Mouse (Mus musculus): ENCODE results near the gene Cdc42ep2. TPM values are rescaled to one million over a fixed set of nuclear protein-coding genes. Genes with fewer than 3 reads are reported as not detected.
A peak's percentile ranks its signal among the peaks of the same experiment; 100 is the strongest.

Cdc42ep2 gene
- total and polyA plus RNA-seq, 3 experiments: 0.13 to 0.25 (median 0.20) TPM

DNA sequence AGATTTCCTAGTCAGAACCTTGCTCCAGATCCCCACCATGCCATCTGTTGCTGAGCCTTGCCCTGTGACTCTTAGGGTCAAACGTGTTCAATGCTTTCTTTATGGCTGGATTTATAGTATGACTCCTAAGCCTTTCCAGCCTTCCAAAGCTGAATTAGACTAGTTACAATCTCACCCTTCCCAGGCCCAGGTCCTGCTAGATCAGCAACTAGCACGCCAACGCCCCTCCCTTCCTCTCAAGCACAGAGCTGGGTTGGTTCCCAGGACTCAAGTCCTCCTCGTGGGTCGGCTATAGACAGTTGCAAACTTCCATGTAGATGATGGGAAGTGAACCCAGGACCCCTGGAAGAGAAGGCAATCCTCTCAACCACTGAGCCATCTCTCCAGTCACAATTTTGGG lies 11.1 kb upstream of the Cdc42ep2 start:
- TF ChIP-seq NRF1 (IDR thresholded peaks at IDR 0.05; ENCODE audit: low read depth, low read length): no peak
- no peak for TF ChIP-seq PAX5 (IDR thresholded peaks at IDR 0.05; ENCODE audit: low read length)
- H3K4me3 ChIP-seq (replicated peaks in 1 of 3; ENCODE audit: low read depth in 2 of 3, low read length in 2 of 3, poor library complexity in 1 of 3): no peak overlapping the region
- H3K9ac ChIP-seq (ENCODE audit: insufficient read depth, low read depth): no peak overlapping the region
- in situ Hi-C loops (cut with MboI; ENCODE audit: low pct_ligation_motif_present, low pct_unique_long_range_greater_than_20kb, low sequenced_read_pairs) (no loop called here), dilution Hi-C loops (cut with MboI; ENCODE audit: extremely low pct_ligation_motif_present, extremely low pct_unique_long_range_greater_than_20kb, low sequenced_read_pairs) (no loop called here)
- H3K27me3 ChIP-seq (replicated peaks): no peaks in the 10 kb centered on the region
- H3K4me2 ChIP-seq (ENCODE audit: insufficient read depth, low read depth, poor library complexity, severe bottlenecking): no peak overlapping the region
- no peaks in the 10 kb centered on the region for H3K79me2 ChIP-seq (replicated peaks; ENCODE audit: control insufficient read depth, extremely low read depth, insufficient read depth, poor library complexity, severe bottlenecking)
- no peaks in the 10 kb centered on the region for H3K9me3 ChIP-seq (replicated peaks; ENCODE audit: low read length)
- peaks cover 3 to 12% of the 10 kb centered on the region in 2 experiments for H3K4me1 ChIP-seq (ENCODE audit: control insufficient read depth in 1 of 2, insufficient read depth in 2 of 2)
- H3K27ac ChIP-seq (ENCODE audit: insufficient read depth, low read depth): no peak overlapping the region
- no peak for DNase-seq (ENCODE audit: extremely low read depth)
- peaks cover 17 to 35% of the 10 kb centered on the region in 2 experiments for H3K36me3 ChIP-seq (replicated peaks in 1 of 2; ENCODE audit: control insufficient read depth in 1 of 2, insufficient read depth in 1 of 2, low read length in 1 of 2)

GRCm38 (mm10) chr19:5935266-5935665 lies 10.7 kb upstream of the Cdc42ep2 start:
- H3K4me3 ChIP-seq (replicated peaks in 1 of 3; ENCODE audit: low read depth in 2 of 3, low read length in 2 of 3, poor library complexity in 1 of 3): no peak overlapping the region
- no peak for DNase-seq (ENCODE audit: extremely low read depth)
- H3K79me2 ChIP-seq (replicated peaks; ENCODE audit: control insufficient read depth, extremely low read depth, insufficient read depth, poor library complexity, severe bottlenecking): no peaks in the 10 kb centered on the region
- no peak overlapping the region for H3K4me2 ChIP-seq (ENCODE audit: insufficient read depth, low read depth, poor library complexity, severe bottlenecking)
- no peak overlapping the region for H3K9ac ChIP-seq (ENCODE audit: insufficient read depth, low read depth)
- peaks cover 7 to 16% of the 10 kb centered on the region in 2 experiments for H3K4me1 ChIP-seq (ENCODE audit: control insufficient read depth in 1 of 2, insufficient read depth in 2 of 2)
- peaks cover 14 to 31% of the 10 kb centered on the region in 2 experiments for H3K36me3 ChIP-seq (replicated peaks in 1 of 2; ENCODE audit: control insufficient read depth in 1 of 2, insufficient read depth in 1 of 2, low read length in 1 of 2)
- no peaks in the 10 kb centered on the region for H3K27me3 ChIP-seq (replicated peaks)
- TF ChIP-seq SIN3A (IDR thresholded peaks at IDR 0.05; ENCODE audit: low read length) (no peak), ZNF384 (IDR thresholded peaks at IDR 0.05; ENCODE audit: low read depth, low read length) (no peak)
- in situ Hi-C loops (cut with MboI; ENCODE audit: low pct_ligation_motif_present, low pct_unique_long_range_greater_than_20kb, low sequenced_read_pairs): no loop called here
- H3K27ac ChIP-seq (ENCODE audit: insufficient read depth, low read depth): no peak overlapping the region
- H3K9me3 ChIP-seq (replicated peaks; ENCODE audit: low read length): no peaks in the 10 kb centered on the region
- dilution Hi-C loops (cut with MboI; ENCODE audit: extremely low pct_ligation_motif_present, extremely low pct_unique_long_range_greater_than_20kb, low sequenced_read_pairs): no loop called here

GRCm38 (mm10) chr19:5929634-5930596 lies 5.3 kb upstream of the Cdc42ep2 start:
- DNase-seq (ENCODE audit: extremely low read depth): peak; percentile 61
- Histone ChIP-seq H3K9me3 (replicated peaks; ENCODE audit: low read length) (no peaks in the 10 kb centered on the region), H3K9ac (ENCODE audit: insufficient read depth, low read depth) (no peak overlapping the region), H3K36me3 (replicated peaks in 1 of 2; ENCODE audit: control insufficient read depth in 1 of 2, insufficient read depth in 1 of 2, low read length in 1 of 2) (no peaks in the 10 kb centered on the region), H3K4me1 (ENCODE audit: control insufficient read depth in 1 of 2, insufficient read depth in 2 of 2) (peaks cover 19 to 44% of the 10 kb centered on the region in 2 experiments), H3K4me3 (replicated peaks in 1 of 3; ENCODE audit: low read depth in 2 of 3, low read length in 2 of 3, poor library complexity in 1 of 3) (no peak overlapping the region), H3K27ac (ENCODE audit: insufficient read depth, low read depth) (peak overlapping the region; percentile 4; the same call in 1 of the 2 replicates), H3K4me2 (ENCODE audit: insufficient read depth, low read depth, poor library complexity, severe bottlenecking) (peak overlapping the region; percentile 29; the same call in 1 of the 2 replicates), H3K79me2 (replicated peaks; ENCODE audit: control insufficient read depth, extremely low read depth, insufficient read depth, poor library complexity, severe bottlenecking) (no peaks in the 10 kb centered on the region), H3K27me3 (replicated peaks) (peaks cover 7% of the 10 kb centered on the region)
- in situ Hi-C loops (cut with MboI; ENCODE audit: low pct_ligation_motif_present, low pct_unique_long_range_greater_than_20kb, low sequenced_read_pairs) (no loop called here), dilution Hi-C loops (cut with MboI; ENCODE audit: extremely low pct_ligation_motif_present, extremely low pct_unique_long_range_greater_than_20kb, low sequenced_read_pairs) (no loop called here)
- TF ChIP-seq USF1 (IDR thresholded peaks at IDR 0.05; ENCODE audit: low read depth, low read length): no peak
- TF ChIP-seq CTCF (conservative IDR thresholded peaks at IDR 0.05 in 1 of 2, IDR thresholded peaks at IDR 0.05 in 1 of 2; ENCODE audit: low read depth in 2 of 2, low read length in 2 of 2): no peak
- TF ChIP-seq ELF1 (IDR thresholded peaks at IDR 0.05; ENCODE audit: low read depth, low read length): 0 out of 2 replicates have a peak, but pooled peaks have one; percentile 46
- no peak for TF ChIP-seq TBP (conservative IDR thresholded peaks at IDR 0.05; ENCODE audit: low read depth, low read length)
- TF ChIP-seq TCF12 (IDR thresholded peaks at IDR 0.05; ENCODE audit: low read depth, low read length): peak; percentile 41; the same call in 1 of the 2 replicates
- TF ChIP-seq EP300 (IDR thresholded peaks at IDR 0.05; ENCODE audit: low read length): no peak; the same call in 1 of the 2 replicates
- TF ChIP-seq IRF4 (IDR thresholded peaks at IDR 0.05; ENCODE audit: low read depth, low read length): peak; percentile 56; the same call in 1 of the 2 replicates
- TF ChIP-seq MAX (IDR thresholded peaks at IDR 0.05; ENCODE audit: low read length): no peak
- peak; percentile 43; the same call in 1 of the 2 replicates for TF ChIP-seq ETS1 (conservative IDR thresholded peaks at IDR 0.05; ENCODE audit: low read depth, low read length)
- TF ChIP-seq UBTF (IDR thresholded peaks at IDR 0.05; ENCODE audit: low read depth, low read length): no peak
- no peak for TF ChIP-seq GABPA (IDR thresholded peaks at IDR 0.05; ENCODE audit: insufficient replicate concordance, low read depth, low read length)
- no peak for TF ChIP-seq MAZ (IDR thresholded peaks at IDR 0.05; ENCODE audit: low read depth, low read length)
- no peak for TF ChIP-seq ZNF384 (IDR thresholded peaks at IDR 0.05; ENCODE audit: low read depth, low read length)
- no peak for TF ChIP-seq E2F4 (IDR thresholded peaks at IDR 0.05; ENCODE audit: insufficient replicate concordance, low read depth, low read length)
- TF ChIP-seq POLR2A (IDR thresholded peaks at IDR 0.05; ENCODE audit: low read depth, low read length): no peak
- TF ChIP-seq MYC (IDR thresholded peaks at IDR 0.05; ENCODE audit: low read depth, low read length): no peak
- no peak for TF ChIP-seq RAD21 (IDR thresholded peaks at IDR 0.05; ENCODE audit: low read depth, low read length)
- TF ChIP-seq MAFK (IDR thresholded peaks at IDR 0.05; ENCODE audit: insufficient replicate concordance, low read length): no peak
- no peak for TF ChIP-seq ZKSCAN1 (IDR thresholded peaks at IDR 0.05; ENCODE audit: borderline replicate concordance, low read depth, low read length)
- no peak for TF ChIP-seq SMC3 (IDR thresholded peaks at IDR 0.05; ENCODE audit: low read depth, low read length)
- no peak for TF ChIP-seq RCOR1 (conservative IDR thresholded peaks at IDR 0.05; ENCODE audit: low read depth, low read length)
